Mouse (Mus musculus) MEL (cell line): Measurements from ENCODE around the gene Adad1.

Source experiments
- CTCF ChIP-seq, 3 experiments: IDR thresholded peaks in 2 of 3; conservative IDR thresholded peaks in 1 of 3; 2 replicates each; pipeline ENCODE4 v1.5.1; 2011 to 2012; ENCODE audit warnings: low read length in 3 of 3, low read depth in 2 of 3, mild to moderate bottlenecking in 2 of 3, improper control_type of control experiment in 1 of 3, inconsistent platforms in 1 of 3, mixed read lengths in 1 of 3, moderate library complexity in 1 of 3; ENCODE audit not compliant: control insufficient read depth in 1 of 3, insufficient read depth in 1 of 3, poor library complexity in 1 of 3, severe bottlenecking in 1 of 3
- ELF1 ChIP-seq: IDR thresholded peaks from 2 replicates; pipeline ENCODE4 v1.6.1; 2014; ENCODE audit warnings: low read depth, mild to moderate bottlenecking, inconsistent platforms, low read length, improper control_type of control experiment, moderate library complexity
- EP300 ChIP-seq, 2 experiments: IDR thresholded peaks; 2 replicates each; pipeline ENCODE4 v1.6.1; 2011; ENCODE audit warnings: improper control_type of control experiment in 2 of 2, low read length in 2 of 2, low read depth in 1 of 2, mild to moderate bottlenecking in 1 of 2
- KAT2A ChIP-seq: conservative IDR thresholded peaks from 2 replicates; pipeline ENCODE4 v1.6.1; 2012; ENCODE audit warnings: low read depth, low read length, improper control_type of control experiment, inconsistent platforms
- MAZ ChIP-seq: IDR thresholded peaks from 2 replicates; pipeline ENCODE4 v1.6.1; 2012; ENCODE audit warnings: low read depth, mild to moderate bottlenecking, inconsistent platforms, low read length, improper control_type of control experiment
- MYC ChIP-seq: IDR thresholded peaks from 2 replicates; pipeline ENCODE4 v1.6.1; 2011; ENCODE audit warnings: low read depth, mild to moderate bottlenecking, low read length, improper control_type of control experiment, moderate library complexity
- ZC3H11A ChIP-seq: IDR thresholded peaks from 2 replicates; pipeline ENCODE4 v1.6.1; 2012; ENCODE audit warnings: low read depth, mild to moderate bottlenecking, inconsistent platforms, low read length, improper control_type of control experiment
- ZKSCAN1 ChIP-seq: IDR thresholded peaks from 2 replicates; pipeline ENCODE4 v1.6.1; 2012; ENCODE audit warnings: low read depth, mild to moderate bottlenecking, inconsistent platforms, low read length, improper control_type of control experiment, moderate library complexity
- ZNF384 ChIP-seq: IDR thresholded peaks from 2 replicates; pipeline ENCODE4 v1.6.1; 2012; ENCODE audit warnings: low read depth, mild to moderate bottlenecking, inconsistent platforms, low read length, improper control_type of control experiment

DNA sequence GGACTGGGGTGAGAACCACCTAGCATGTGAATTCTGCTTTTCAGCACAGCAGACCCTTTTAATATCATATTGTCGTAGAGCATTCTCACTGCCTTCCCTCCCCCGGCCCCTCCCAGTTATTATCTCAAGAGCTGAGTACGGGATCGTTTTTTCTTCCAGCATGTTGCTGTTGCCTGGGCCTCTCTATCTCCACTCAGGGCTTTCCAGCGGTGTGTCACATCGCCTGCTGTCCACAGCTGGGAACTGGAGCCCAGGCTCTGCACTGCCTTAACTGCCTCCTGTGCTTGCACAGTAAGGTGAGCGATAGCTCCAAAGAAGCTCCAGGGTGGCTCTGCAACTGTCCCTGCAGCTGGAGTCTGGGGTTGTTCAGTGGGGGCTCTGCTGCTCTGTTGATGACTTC is 91.1 kb downstream of the Adad1 start:
- TF ChIP-seq ZC3H11A (no peak), MAZ (no peak), EP300 (IDR thresholded peaks at IDR 0.05; ENCODE audit: low read depth in 1 of 2, low read length in 2 of 2) (no peak), KAT2A (no peak), ELF1 (no peak), ZNF384 (peak; percentile 43; the same call in 1 of the 2 replicates), ZKSCAN1 (no peak), CTCF (IDR thresholded peaks at IDR 0.05 in 2 of 3, conservative IDR thresholded peaks at IDR 0.05 in 1 of 3; ENCODE audit: control insufficient read depth in 1 of 3, insufficient read depth in 1 of 3, low read depth in 2 of 3, low read length in 3 of 3, poor library complexity in 1 of 3, severe bottlenecking in 1 of 3) (no peak), MYC (no peak)
